Mouse (Mus musculus) cerebellum, adult 9-10 months (tissue): ENCODE measurements around the gene Dus3l.

Experiments used
- DNase-seq: peaks from one replicate; pipeline ENCODE4 v3.0.0; 2022

Dus3l gene

GRCm38 (mm10) chr17:56754271-56755185 lies 10.0 kb upstream of the Dus3l start:
- DNase-seq, result no peak

- DNase-seq, result no peak
Measured at GRCm38 (mm10) chr17:56756703-56757399, 7.7 kb upstream of the Dus3l start.

- no peak for DNase-seq
Measured at GRCm38 (mm10) chr17:56757416-56758123, 7.0 kb upstream of the Dus3l start, which contains the start of gene Nrtn. Gene Nrtn (minus strand): TSS chr17:56757530.

GRCm38 (mm10) chr17:56758132-56758531 lies 6.4 kb upstream of the Dus3l start:
- DNase-seq, result peak; percentile 80

GRCm38 (mm10) chr17:56759261-56759660 lies 5.3 kb upstream of the Dus3l start:
- no peak for DNase-seq

GRCm38 (mm10) chr17:56761077-56761476 lies 3.5 kb upstream of the Dus3l start:
- peak; percentile 61 for DNase-seq

GRCm38 (mm10) chr17:56761991-56762410 lies 2.6 kb upstream of the Dus3l start:
- peak; percentile 84 for DNase-seq

GRCm38 (mm10) chr17:56762769-56763731 lies 1.5 kb upstream of the Dus3l start:
- peak; percentile 87 for DNase-seq

- peak; percentile 75 for DNase-seq
Measured at GRCm38 (mm10) chr17:56763741-56764250, 761 bp upstream of the Dus3l start.

- no peak for DNase-seq
Measured at GRCm38 (mm10) chr17:56765431-56765830, 874 bp downstream of the Dus3l start.

GRCm38 (mm10) chr17:56766631-56767405 lies 2.3 kb downstream of the Dus3l start:
- DNase-seq, result peak; percentile 71

GRCm38 (mm10) chr17:56767531-56768135 lies 3.1 kb downstream of the Dus3l start:
- DNase-seq, result peak; percentile 53

- no peak for DNase-seq
Measured at GRCm38 (mm10) chr17:56768941-56769340, 4.4 kb downstream of the Dus3l start.

GRCm38 (mm10) chr17:56769950-56770349 lies 5.4 kb downstream of the Dus3l start, which contains the start of gene Prr22:
Gene Prr22 (plus strand): TSS chr17:56770250.
- no peak for DNase-seq

- DNase-seq, result no peak
Measured at GRCm38 (mm10) chr17:56777568-56777967, 13.0 kb downstream of the Dus3l start.

GRCm38 (mm10) chr17:56778779-56779362 lies 14.3 kb downstream of the Dus3l start:
- no peak for DNase-seq

GRCm38 (mm10) chr17:56780291-56780978 lies 15.9 kb downstream of the Dus3l start:
- DNase-seq, result no peak

- DNase-seq, result no peak
Measured at GRCm38 (mm10) chr17:56788886-56789285, 24.3 kb downstream of the Dus3l start.

- DNase-seq, result no peak
Measured at GRCm38 (mm10) chr17:56789286-56789685, 24.7 kb downstream of the Dus3l start.
